Mouse (Mus musculus) neural tube, embryonic 14.5 days (tissue): ENCODE results near the gene Secisbp2. TPM values are rescaled to one million over a fixed set of nuclear protein-coding genes. Genes with fewer than 3 reads are reported as not detected.

Experiments
- ATAC-seq: fragments of 200-750 bp; cut with Nextera tagmentation; 2 replicates; pipeline ENCODE4 v1.8.0; 2017; ENCODE audit warnings: low read depth, mild to moderate bottlenecking, moderate TSS enrichment, moderate library complexity
- H3K27ac ChIP-seq: fragments of 300-500 bp; sonication (generic); 2 replicates; pipeline ENCODE4 v1.5.1; 2014; ENCODE audit warnings: low read depth, mild to moderate bottlenecking, control low read depth, low read length, moderate library complexity, mixed read lengths
- H3K27me3 ChIP-seq: fragments of 300-500 bp; sonication (generic); 2 replicates; pipeline ENCODE4 v1.6.1; 2014; ENCODE audit warnings: low read length; ENCODE audit not compliant: control insufficient read depth, insufficient read depth
- H3K36me3 ChIP-seq: fragments of 300-500 bp; sonication (generic); 2 replicates; pipeline ENCODE4 v1.6.1; 2014; ENCODE audit warnings: low read length, mixed read lengths; ENCODE audit not compliant: control insufficient read depth, insufficient read depth
- H3K4me1 ChIP-seq: fragments of 300-500 bp; sonication (generic); 2 replicates; pipeline ENCODE4 v1.6.1; 2014; ENCODE audit warnings: low read length; ENCODE audit not compliant: control insufficient read depth, insufficient read depth
- H3K4me2 ChIP-seq: fragments of 300-500 bp; sonication (generic); 2 replicates; pipeline ENCODE4 v1.6.1; 2014; ENCODE audit warnings: mild to moderate bottlenecking, low read depth, low read length, control low read depth
- H3K4me3 ChIP-seq: fragments of 300-500 bp; sonication (generic); 2 replicates; pipeline ENCODE4 v1.5.1; 2014; ENCODE audit warnings: low read depth, low read length, control low read depth, mixed read lengths
- H3K9ac ChIP-seq: fragments of 300-500 bp; sonication (generic); replicated peaks from 2 replicates; pipeline ENCODE4 v1.6.1; 2014; ENCODE audit warnings: low read depth, mild to moderate bottlenecking, control low read depth, low read length, mixed read lengths
- H3K9me3 ChIP-seq: fragments of 300-500 bp; sonication (generic); 2 replicates; pipeline ENCODE4 v1.6.1; 2016; ENCODE audit warnings: low read length; ENCODE audit not compliant: control insufficient read depth
- WGBS: fragments of 180-500 bp; shearing (Covaris S2); extraction: QIAGEN DNeasy Blood & Tissue Kit; methylation state at CpG from one replicate; pipeline ENCODE4 v1.1.7; 2014; 5-methylcytosine and 5-hydroxymethylcytosine counted together
- polyA plus RNA-seq: library from polyadenylated mRNA; unstranded; fragments of >200 nt; fragmentation: Nextera tagmentation; extraction: Ambion mirVana; gene quantifications from 2 replicates; pipeline ENCODE4 v1.2.1, GENCODE M21; 2014

Gene Secisbp2
- polyA plus RNA-seq, 1 experiment from 2014 or later: 29.6 TPM

DNA sequence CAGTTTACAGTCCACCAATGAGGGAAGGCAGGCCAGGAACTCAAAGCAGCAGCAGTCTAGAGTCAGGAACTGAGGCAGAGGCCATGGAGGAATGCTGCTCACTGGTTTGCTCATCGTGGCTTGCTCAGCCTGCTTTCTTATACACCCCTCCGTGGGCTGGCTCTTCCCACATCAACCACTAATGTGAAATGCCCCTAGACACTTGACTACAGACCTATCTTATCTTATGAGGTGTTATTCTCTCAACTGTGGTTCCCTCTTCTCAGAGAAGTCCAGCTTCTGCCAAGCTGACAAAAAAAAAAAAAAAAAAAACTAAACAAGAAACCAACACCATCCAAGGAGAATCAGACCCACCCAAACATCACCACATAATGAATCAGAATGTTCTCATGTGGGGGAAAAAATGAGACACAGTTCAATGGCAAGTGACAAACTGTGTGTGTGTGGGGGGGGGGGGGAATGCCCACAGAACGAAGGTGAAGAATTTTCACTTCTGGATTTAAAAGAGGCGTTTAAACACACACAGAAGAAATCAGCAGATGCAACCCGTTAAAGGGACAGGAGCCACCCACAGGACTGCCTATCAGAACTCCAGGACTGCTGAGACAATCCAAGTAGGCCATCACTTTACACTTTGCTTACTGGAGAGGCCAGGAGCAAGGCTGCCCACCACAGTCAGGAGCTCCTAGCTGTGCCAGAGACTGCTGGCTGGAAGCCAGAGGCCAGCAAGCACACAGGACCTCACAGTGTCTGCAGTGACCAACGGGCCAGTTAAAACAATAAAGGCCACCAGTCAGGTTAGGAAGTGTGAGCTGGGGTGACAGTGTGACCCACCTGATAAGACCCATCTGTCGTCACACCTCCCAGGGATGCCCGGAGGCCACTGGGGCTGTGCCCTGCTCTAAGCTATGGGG is 65.1 kb downstream of the Secisbp2 start:
- Histone ChIP-seq H3K4me2 (no peak overlapping the region), H3K27me3 (no peaks in the 10 kb centered on the region), H3K4me3 (no peak overlapping the region), H3K9ac (no peak overlapping the region), H3K36me3 (peaks cover 3% of the 10 kb centered on the region; the same call in 1 of the 2 replicates), H3K4me1 (no peaks in the 10 kb centered on the region), H3K27ac (no peak overlapping the region), H3K9me3 (no peaks in the 10 kb centered on the region)
- no peak for ATAC-seq
- WGBS: 85% methylated on average over 8 of the region's 8 CpGs

GRCm38 (mm10) chr13:51719256-51719655 is 67.8 kb downstream of the Secisbp2 start:
- Histone ChIP-seq H3K4me1 (no peaks in the 10 kb centered on the region), H3K9me3 (no peaks in the 10 kb centered on the region), H3K4me2 (no peak overlapping the region), H3K36me3 (peaks cover 2% of the 10 kb centered on the region; the same call in 1 of the 2 replicates), H3K27ac (no peak overlapping the region), H3K9ac (no peak overlapping the region), H3K27me3 (no peaks in the 10 kb centered on the region), H3K4me3 (no peak overlapping the region)
- WGBS: 91% methylated on average over 3 of the region's 3 CpGs
- ATAC-seq: no peak

DNA sequence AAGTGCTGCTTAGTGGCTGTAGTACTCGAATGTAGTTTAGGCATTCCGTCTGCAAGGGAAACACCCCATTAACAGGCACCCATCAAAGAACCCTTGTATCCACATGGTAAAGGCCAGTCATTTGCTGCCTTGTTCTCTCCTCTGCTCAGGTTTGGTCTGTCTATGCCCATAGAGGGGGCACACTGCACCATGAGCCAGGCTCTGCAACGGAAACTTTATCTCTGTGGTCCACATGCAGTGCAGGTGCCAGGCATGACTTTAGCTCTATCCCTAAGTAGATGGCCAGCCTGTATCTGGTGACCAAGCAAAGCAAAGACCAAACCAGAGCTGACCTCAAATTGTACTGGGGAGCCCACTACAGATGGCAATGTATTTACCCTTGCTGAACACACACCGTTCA is 69.1 kb downstream of the Secisbp2 start:
- Histone ChIP-seq H3K9ac (no peak overlapping the region), H3K4me2 (no peak overlapping the region), H3K4me1 (no peaks in the 10 kb centered on the region), H3K9me3 (no peaks in the 10 kb centered on the region), H3K36me3 (no peaks in the 10 kb centered on the region), H3K4me3 (no peak overlapping the region), H3K27me3 (no peaks in the 10 kb centered on the region), H3K27ac (no peak overlapping the region)
- no peak for ATAC-seq
- WGBS: 93% methylated on average over 4 of the region's 4 CpGs

DNA sequence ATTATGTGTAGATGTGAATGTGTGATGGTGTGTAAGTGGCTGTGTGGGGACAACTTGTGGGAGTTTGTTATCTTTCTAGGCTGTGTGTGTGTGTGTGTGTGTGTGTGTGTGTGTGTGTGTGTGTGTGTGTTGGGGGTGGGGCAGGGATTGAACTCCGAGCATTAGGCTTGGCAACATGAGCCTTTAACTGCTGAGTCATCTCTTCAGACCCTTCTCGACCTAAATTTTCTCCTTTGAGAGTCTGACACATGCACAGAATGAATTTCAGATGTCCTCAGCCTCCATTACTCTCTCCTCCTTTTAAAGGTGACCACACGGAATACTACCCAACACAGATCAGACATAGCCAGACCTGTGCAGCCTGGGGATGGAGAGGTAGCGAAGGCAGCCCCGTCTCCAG is 71.6 kb downstream of the Secisbp2 start:
- Histone ChIP-seq H3K27me3 (no peaks in the 10 kb centered on the region), H3K9me3 (no peaks in the 10 kb centered on the region), H3K4me3 (no peak overlapping the region), H3K9ac (no peak overlapping the region), H3K27ac (no peak overlapping the region), H3K36me3 (no peaks in the 10 kb centered on the region), H3K4me2 (no peak overlapping the region), H3K4me1 (0 out of 2 replicates have a peak, but pooled peaks cover 4% of the 10 kb centered on the region)
- 86% methylated on average over 5 of the region's 5 CpGs for WGBS
- no peak for ATAC-seq

- 79% methylated on average over 6 of the region's 6 CpGs for WGBS
- no peaks in the 10 kb centered on the region for H3K27me3 ChIP-seq
- H3K9me3 ChIP-seq: no peaks in the 10 kb centered on the region
- H3K9ac ChIP-seq: no peak overlapping the region
- ATAC-seq: no peak
- no peaks in the 10 kb centered on the region for H3K36me3 ChIP-seq
- no peak overlapping the region for H3K4me2 ChIP-seq
- H3K4me3 ChIP-seq: no peak overlapping the region
- 0 out of 2 replicates have a peak, but pooled peaks cover 4% of the 10 kb centered on the region for H3K4me1 ChIP-seq
- no peak overlapping the region for H3K27ac ChIP-seq
Observed at GRCm38 (mm10) chr13:51724566-51724965, 73.1 kb downstream of the Secisbp2 start.

- H3K4me2 ChIP-seq: no peak overlapping the region
- no peak overlapping the region for H3K4me3 ChIP-seq
- WGBS: 89% methylated on average over 7 of the region's 7 CpGs
- no peaks in the 10 kb centered on the region for H3K27me3 ChIP-seq
- H3K4me1 ChIP-seq: peaks cover 7% of the 10 kb centered on the region; the same call in 1 of the 2 replicates
- H3K27ac ChIP-seq: no peak overlapping the region
- H3K9me3 ChIP-seq: no peaks in the 10 kb centered on the region
- H3K9ac ChIP-seq: no peak overlapping the region
- no peak for ATAC-seq
- no peaks in the 10 kb centered on the region for H3K36me3 ChIP-seq
Observed at GRCm38 (mm10) chr13:51725446-51725845, 73.9 kb downstream of the Secisbp2 start.

GRCm38 (mm10) chr13:51725926-51726574 is 74.6 kb downstream of the Secisbp2 start:
- 58% methylated on average over 8 of the region's 8 CpGs for WGBS
- H3K36me3 ChIP-seq: no peaks in the 10 kb centered on the region
- H3K27me3 ChIP-seq: no peaks in the 10 kb centered on the region
- ATAC-seq: no peak
- H3K27ac ChIP-seq: no peak overlapping the region
- no peak overlapping the region for H3K9ac ChIP-seq
- H3K4me2 ChIP-seq: no peak overlapping the region
- H3K4me1 ChIP-seq: peaks cover 9% of the 10 kb centered on the region; the same call in 1 of the 2 replicates
- H3K4me3 ChIP-seq: no peak overlapping the region
- H3K9me3 ChIP-seq: no peaks in the 10 kb centered on the region

DNA sequence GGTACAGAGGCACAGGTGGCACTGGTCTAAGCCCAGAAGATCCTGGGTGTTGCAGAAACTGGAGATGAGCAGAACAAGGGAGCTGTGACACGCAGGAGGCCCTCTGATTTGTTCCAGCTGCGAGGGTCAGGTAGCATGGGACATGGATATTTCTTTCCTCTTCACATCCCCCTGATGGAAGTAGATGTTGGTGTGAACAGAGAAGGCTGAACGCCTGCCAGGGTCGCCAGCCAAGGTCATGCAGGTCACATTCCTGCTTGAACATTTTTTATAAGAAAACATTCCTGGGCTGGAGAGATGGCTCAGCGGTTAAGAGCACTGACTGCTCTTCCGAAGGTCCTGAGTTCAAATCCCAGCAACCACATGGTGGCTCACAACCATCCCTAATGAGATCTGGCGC is 75.9 kb downstream of the Secisbp2 start:
- WGBS: 86% methylated on average over 6 of the region's 7 CpGs
- Histone ChIP-seq H3K27ac (no peak overlapping the region), H3K9me3 (no peaks in the 10 kb centered on the region), H3K27me3 (no peaks in the 10 kb centered on the region), H3K4me2 (no peak overlapping the region), H3K4me3 (no peak overlapping the region), H3K36me3 (no peaks in the 10 kb centered on the region), H3K4me1 (peaks cover 17% of the 10 kb centered on the region; the same call in 1 of the 2 replicates), H3K9ac (no peak overlapping the region)
- ATAC-seq: no peak

- H3K9me3 ChIP-seq: no peaks in the 10 kb centered on the region
- H3K27ac ChIP-seq: no peak overlapping the region
- H3K4me2 ChIP-seq: no peak overlapping the region
- no peaks in the 10 kb centered on the region for H3K27me3 ChIP-seq
- peak; percentile 50; the same call in 1 of the 2 replicates for ATAC-seq
- no peak overlapping the region for H3K4me3 ChIP-seq
- WGBS: 6% methylated on average over 4 of the region's 4 CpGs
- peaks cover 17% of the 10 kb centered on the region; the same call in 1 of the 2 replicates for H3K4me1 ChIP-seq
- no peaks in the 10 kb centered on the region for H3K36me3 ChIP-seq
- H3K9ac ChIP-seq: no peak overlapping the region
Observed at GRCm38 (mm10) chr13:51729887-51730361, 78.4 kb downstream of the Secisbp2 start.
